Comparison of ENCODE assay signal across 8 mouse cellular contexts in genomic region chr9:119937005-119937773, GRCm38 (mm10). TPM values are rescaled to one million over a fixed set of nuclear protein-coding genes. Genes with fewer than 3 reads are reported as not detected.
DNase-seq lines count a peak whose midpoint lies in the region; ATAC-seq and TF ChIP-seq lines count a peak whose summit lies in the region.

Gorasp1 (minus strand) TSS chr9:119937565.
Ttc21a (plus strand) TSS chr9:119937606.

- peak within 1 kb of the TSS; percentile 52; the same call in 1 of the 2 replicates for H3K27ac ChIP-seq in cortical plate, adult 2 months (ENCODE audit: insufficient read depth, low read length)

- peaks cover 26% of the 10 kb centered on the region for H3K36me3 ChIP-seq in megakaryocyte, embryonic 14.5 days (replicated peaks; ENCODE audit: low read length)

- peak within 1 kb of the TSS; percentile 86 for H3K4me3 ChIP-seq in cortical plate, adult 2 months (ENCODE audit: insufficient read depth, low read length)
- peak within 1 kb of the TSS; percentile 98 for H3K4me3 ChIP-seq in megakaryocyte, embryonic 14.5 days (replicated peaks)

- peak; percentile 93 for ATAC-seq in activated CD4-positive, CD25-positive, alpha-beta regulatory T cell, adult 4 months

- peak; percentile 93 to 94 for DNase-seq in gastrocnemius, adult 8-10 months (ENCODE audit: low spot score in 2 of 2)
- peak; percentile 71 for DNase-seq in hindlimb bud, embryonic 11.5 days (ENCODE audit: extremely low spot score, low read depth, low spot score)
- peak; percentile 89 for DNase-seq in left cerebral cortex, adult 8-10 months (ENCODE audit: low spot score in 2 of 2)
- DNase-seq in right cerebral cortex, postnatal 10 days (ENCODE audit: low spot score in 2 of 2): peak; percentile 96
- peak; percentile 95 for DNase-seq in urinary bladder, postnatal 25 days (ENCODE audit: low spot score)

- no peak for TF ChIP-seq CTCF in cortical plate, adult 2 months (IDR thresholded peaks at IDR 0.05; ENCODE audit: extremely low read depth, insufficient read depth, low read length)

- TF ChIP-seq POLR2A in cortical plate, adult 2 months (IDR thresholded peaks at IDR 0.05; ENCODE audit: extremely low read depth, insufficient read depth, low read length): peak; percentile 84

- H3K4me1 ChIP-seq in cortical plate, adult 2 months (ENCODE audit: control insufficient read depth, insufficient read depth, low read length): no peaks in the 10 kb centered on the region
- peaks cover 73% of the 10 kb centered on the region for H3K4me1 ChIP-seq in megakaryocyte, embryonic 14.5 days

- peaks cover 13% of the 10 kb centered on the region for H3K27me3 ChIP-seq in megakaryocyte, embryonic 14.5 days (replicated peaks)

- no peaks in the 10 kb centered on the region for H3K9me3 ChIP-seq in megakaryocyte, embryonic 14.5 days

RNA-seq across cellular contexts. Expression of gene Gorasp1, which starts in this region (rescaled TPM):
- polyA plus RNA-seq in activated CD4-positive, CD25-positive, alpha-beta regulatory T cell, adult 4 months (2017; shearing (Covaris generic)): 1 to 10 TPM; 3.9 to 4.6 TPM
- 20.0 and 20.6 TPM in 2 replicates for polyA plus RNA-seq in cortical plate, adult 2 months (2012; rRNA removed)
- 10 to 100 TPM; 21.7 to 25.8 (median 24.7) TPM for total RNA-seq in gastrocnemius, adult 8-10 months (2022)
- total RNA-seq in left cerebral cortex, adult 8-10 months (2022): 10 to 100 TPM; 32.8 to 40.9 (median 36.8) TPM
- polyA plus RNA-seq in megakaryocyte, embryonic 14.5 days (2012; ENCODE audit: insufficient read depth, low replicate concordance): 11.6 and 11.7 TPM in 2 replicates

RNA-seq across cellular contexts. Expression of gene Ttc21a, which starts in this region (rescaled TPM):
- not detected for polyA plus RNA-seq in activated CD4-positive, CD25-positive, alpha-beta regulatory T cell, adult 4 months (2017; shearing (Covaris generic))
- polyA plus RNA-seq in cortical plate, adult 2 months (2012; rRNA removed): 0.26 and 0.63 TPM in 2 replicates
- total RNA-seq in gastrocnemius, adult 8-10 months (2022): not detected
- 1 to 10 TPM in 1 of 4 experiments, under 1 TPM in 3; 0.70 to 1.2 (median 0.81) TPM for total RNA-seq in left cerebral cortex, adult 8-10 months (2022)
- polyA plus RNA-seq in megakaryocyte, embryonic 14.5 days (2012; ENCODE audit: insufficient read depth, low replicate concordance): 0.26 TPM in 1 of 2 replicates, not detected in the other

Comparison
In these comparisons a context has a peak if more than half of its experiments do, and no peak if none do; other contexts are left out.
1. Peak in every context shown above with its lines: DNase-seq, ATAC-seq, H3K4me3 ChIP-seq and H3K27ac ChIP-seq.